Mouse (Mus musculus) MEL (cell line): ENCODE results near the gene Xrcc1. TPM values are rescaled to one million over a fixed set of nuclear protein-coding genes. Genes with fewer than 3 reads are reported as not detected.

ENCODE experiments used
- DNase-seq: peaks from one replicate; pipeline ENCODE4 v3.0.0; 2011; ENCODE audit warnings: low read depth, low spot score
- H3K27ac ChIP-seq: 2 replicates; pipeline ENCODE4 v1.5.1; 2012; ENCODE audit warnings: low read depth, mild to moderate bottlenecking, control low read depth, low read length, moderate library complexity; ENCODE audit not compliant: control insufficient read depth
- H3K27me3 ChIP-seq, 2 experiments: fragments of 150-350 bp in 1 of 2; sonication (generic) in 1 of 2; 2 replicates each; pipeline ENCODE4 v1.6.1; 2012; ENCODE audit warnings: low read length in 2 of 2, mild to moderate bottlenecking in 2 of 2, improper control_type of control experiment in 1 of 2, moderate library complexity in 1 of 2; ENCODE audit not compliant: insufficient read depth in 2 of 2, control insufficient read depth in 1 of 2
- H3K36me3 ChIP-seq, 2 experiments: 2 replicates each; pipeline ENCODE4 v1.6.1; 2012 to 2014; ENCODE audit warnings: low read length in 2 of 2, improper control_type of control experiment in 1 of 2, inconsistent platforms in 1 of 2, mild to moderate bottlenecking in 1 of 2; ENCODE audit not compliant: insufficient read depth in 2 of 2, control insufficient read depth in 1 of 2
- H3K4me1 ChIP-seq, 2 experiments: fragments of 150-350 bp in 1 of 2; sonication (generic) in 1 of 2; 2 replicates each; pipeline ENCODE4 v1.6.1; 2012; ENCODE audit warnings: low read length in 2 of 2, improper control_type of control experiment in 1 of 2, mild to moderate bottlenecking in 1 of 2; ENCODE audit not compliant: insufficient read depth in 2 of 2, control insufficient read depth in 1 of 2
- H3K4me3 ChIP-seq, 2 experiments: fragments of 150-350 bp in 1 of 2; sonication (generic) in 1 of 2; 2 replicates each; pipeline ENCODE4 v1.5.1; 2012; ENCODE audit warnings: low read depth in 2 of 2, low read length in 2 of 2, mild to moderate bottlenecking in 2 of 2, moderate library complexity in 2 of 2, control low read depth in 1 of 2, improper control_type of control experiment in 1 of 2; ENCODE audit not compliant: control insufficient read depth in 1 of 2, insufficient read depth in 1 of 2
- H3K79me2 ChIP-seq: 2 replicates; pipeline ENCODE4 v1.6.1; 2012; ENCODE audit warnings: mild to moderate bottlenecking, low read length, moderate library complexity; ENCODE audit not compliant: control insufficient read depth, poor library complexity, insufficient read depth
- H3K9ac ChIP-seq: 2 replicates; pipeline ENCODE4 v1.6.1; 2012; ENCODE audit warnings: low read depth, mild to moderate bottlenecking, control low read depth, low read length, moderate library complexity; ENCODE audit not compliant: control insufficient read depth, poor library complexity, severe bottlenecking
- H3K9me3 ChIP-seq: fragments of 150-350 bp; sonication (generic); replicated peaks from 2 replicates; pipeline ENCODE4 v1.6.1; 2012; ENCODE audit warnings: mild to moderate bottlenecking, low read length, improper control_type of control experiment, moderate library complexity; ENCODE audit not compliant: insufficient read depth
- BHLHE40 ChIP-seq: IDR thresholded peaks from 2 replicates; pipeline ENCODE4 v1.6.1; 2012; ENCODE audit warnings: low read depth, mild to moderate bottlenecking, inconsistent platforms, low read length, improper control_type of control experiment, borderline replicate concordance
- CHD1 ChIP-seq: IDR thresholded peaks from 2 replicates; pipeline ENCODE4 v1.6.1; 2012; ENCODE audit warnings: low read depth, mild to moderate bottlenecking, inconsistent platforms, low read length, improper control_type of control experiment
- CHD2 ChIP-seq: IDR thresholded peaks from 2 replicates; pipeline ENCODE4 v1.6.1; 2011; ENCODE audit warnings: low read length, improper control_type of control experiment
- CTCF ChIP-seq, 3 experiments: IDR thresholded peaks in 2 of 3; conservative IDR thresholded peaks in 1 of 3; 2 replicates each; pipeline ENCODE4 v1.5.1; 2011 to 2012; ENCODE audit warnings: low read length in 3 of 3, low read depth in 2 of 3, mild to moderate bottlenecking in 2 of 3, improper control_type of control experiment in 1 of 3, inconsistent platforms in 1 of 3, mixed read lengths in 1 of 3, moderate library complexity in 1 of 3; ENCODE audit not compliant: control insufficient read depth in 1 of 3, insufficient read depth in 1 of 3, poor library complexity in 1 of 3, severe bottlenecking in 1 of 3
- ELF1 ChIP-seq: IDR thresholded peaks from 2 replicates; pipeline ENCODE4 v1.6.1; 2014; ENCODE audit warnings: low read depth, mild to moderate bottlenecking, inconsistent platforms, low read length, improper control_type of control experiment, moderate library complexity
- ETS1 ChIP-seq: IDR thresholded peaks from 2 replicates; pipeline ENCODE4 v1.6.1; 2012; ENCODE audit warnings: low read depth, mild to moderate bottlenecking, inconsistent platforms, low read length, improper control_type of control experiment, moderate library complexity
- GATA1 ChIP-seq: IDR thresholded peaks from 2 replicates; pipeline ENCODE4 v1.6.1; 2011; ENCODE audit warnings: low read depth, low read length, improper control_type of control experiment
- HCFC1 ChIP-seq: IDR thresholded peaks from 2 replicates; pipeline ENCODE4 v1.6.1; 2012; ENCODE audit warnings: low read depth, mild to moderate bottlenecking, inconsistent platforms, low read length, improper control_type of control experiment, moderate library complexity
- JUND ChIP-seq: IDR thresholded peaks from 2 replicates; pipeline ENCODE4 v1.6.1; 2011; ENCODE audit warnings: low read depth, mild to moderate bottlenecking, improper control_type of control experiment, low read length
- KAT2A ChIP-seq: conservative IDR thresholded peaks from 2 replicates; pipeline ENCODE4 v1.6.1; 2012; ENCODE audit warnings: low read depth, low read length, improper control_type of control experiment, inconsistent platforms
- MAFK ChIP-seq: IDR thresholded peaks from 2 replicates; pipeline ENCODE4 v1.6.1; 2011; ENCODE audit warnings: low read depth, mild to moderate bottlenecking, low read length, improper control_type of control experiment, borderline replicate concordance
- MAZ ChIP-seq: IDR thresholded peaks from 2 replicates; pipeline ENCODE4 v1.6.1; 2012; ENCODE audit warnings: low read depth, mild to moderate bottlenecking, inconsistent platforms, low read length, improper control_type of control experiment
- MEF2A ChIP-seq: IDR thresholded peaks from 2 replicates; pipeline ENCODE4 v1.6.1; 2014; ENCODE audit warnings: low read depth, mild to moderate bottlenecking, inconsistent platforms, low read length, improper control_type of control experiment; ENCODE audit not compliant: poor library complexity, insufficient replicate concordance, severe bottlenecking; ENCODE audit errors: extremely low read depth
- MYC ChIP-seq: IDR thresholded peaks from 2 replicates; pipeline ENCODE4 v1.6.1; 2011; ENCODE audit warnings: low read depth, mild to moderate bottlenecking, low read length, improper control_type of control experiment, moderate library complexity
- NRF1 ChIP-seq: IDR thresholded peaks from 2 replicates; pipeline ENCODE4 v1.6.1; 2014; ENCODE audit warnings: low read depth, mild to moderate bottlenecking, inconsistent platforms, low read length, improper control_type of control experiment, moderate library complexity; ENCODE audit not compliant: poor library complexity, insufficient read depth, severe bottlenecking
- POLR2A ChIP-seq, 2 experiments: IDR thresholded peaks; 2 replicates each; pipeline ENCODE4 v1.6.1; 2011 to 2012; ENCODE audit warnings: low read length in 2 of 2, mild to moderate bottlenecking in 2 of 2, control low read depth in 1 of 2, improper control_type of control experiment in 1 of 2, low read depth in 1 of 2, moderate library complexity in 1 of 2; ENCODE audit not compliant: control insufficient read depth in 1 of 2, insufficient read depth in 1 of 2, poor library complexity in 1 of 2
- POLR2AphosphoS2 ChIP-seq: IDR thresholded peaks from 2 replicates; pipeline ENCODE4 v1.6.1; 2011; ENCODE audit warnings: low read length, improper control_type of control experiment
- POLR2AphosphoS5 ChIP-seq: IDR thresholded peaks from 2 replicates; pipeline ENCODE4 v1.6.1; 2012; ENCODE audit warnings: low read depth, borderline replicate concordance, mild to moderate bottlenecking, inconsistent platforms, low read length, moderate library complexity, mixed read lengths
- RAD21 ChIP-seq: IDR thresholded peaks from 2 replicates; pipeline ENCODE4 v1.6.1; 2011; ENCODE audit warnings: mild to moderate bottlenecking, low read depth, low read length, improper control_type of control experiment
- SIN3A ChIP-seq: IDR thresholded peaks from 2 replicates; pipeline ENCODE4 v1.6.1; 2012; ENCODE audit warnings: low read length, improper control_type of control experiment, inconsistent platforms
- SMC3 ChIP-seq: IDR thresholded peaks from 2 replicates; pipeline ENCODE4 v1.6.1; 2011; ENCODE audit warnings: low read depth, low read length, improper control_type of control experiment
- TAL1 ChIP-seq: IDR thresholded peaks from 2 replicates; pipeline ENCODE4 v1.6.1; 2012; ENCODE audit warnings: mild to moderate bottlenecking, inconsistent platforms, low read length, moderate library complexity, mixed read lengths
- TBP ChIP-seq: IDR thresholded peaks from 2 replicates; pipeline ENCODE4 v1.8.0; 2011; ENCODE audit warnings: low read depth, low read length, improper control_type of control experiment
- UBTF ChIP-seq: IDR thresholded peaks from 2 replicates; pipeline ENCODE4 v1.6.1; 2012; ENCODE audit warnings: low read depth, mild to moderate bottlenecking, inconsistent platforms, low read length, improper control_type of control experiment, moderate library complexity, borderline replicate concordance; ENCODE audit not compliant: insufficient read depth
- USF1 ChIP-seq: IDR thresholded peaks from 2 replicates; pipeline ENCODE4 v1.6.1; 2014; ENCODE audit warnings: low read depth, mild to moderate bottlenecking, inconsistent platforms, low read length, improper control_type of control experiment, moderate library complexity
- ZC3H11A ChIP-seq: IDR thresholded peaks from 2 replicates; pipeline ENCODE4 v1.6.1; 2012; ENCODE audit warnings: low read depth, mild to moderate bottlenecking, inconsistent platforms, low read length, improper control_type of control experiment
- ZKSCAN1 ChIP-seq: IDR thresholded peaks from 2 replicates; pipeline ENCODE4 v1.6.1; 2012; ENCODE audit warnings: low read depth, mild to moderate bottlenecking, inconsistent platforms, low read length, improper control_type of control experiment, moderate library complexity
- polyA plus RNA-seq, 2 experiments: library from polyadenylated mRNA; stranded (reverse) in 1 of 2; unstranded in 1 of 2; fragments of >175 nt in 1 of 2; fragments of >200 nt in 1 of 2; gene quantifications; 2 replicates each; pipeline versions ENCODE4 v1.2.1 to v1.2.4; 2012; ENCODE audit warnings: low replicate concordance in 2 of 2, low read depth in 1 of 2; ENCODE audit not compliant: insufficient read length in 2 of 2, insufficient read depth in 1 of 2, missing spikeins in 1 of 2
- total RNA-seq: library from RNA; depleted of rRNA; stranded (reverse); fragments of 300-350 nt; gene quantifications from 2 replicates; pipeline ENCODE4 v1.2.3, GENCODE M21; 2012

The Xrcc1 gene
- total and polyA plus RNA-seq, 3 experiments = 97.4 to 574 (median 101) TPM

DNA sequence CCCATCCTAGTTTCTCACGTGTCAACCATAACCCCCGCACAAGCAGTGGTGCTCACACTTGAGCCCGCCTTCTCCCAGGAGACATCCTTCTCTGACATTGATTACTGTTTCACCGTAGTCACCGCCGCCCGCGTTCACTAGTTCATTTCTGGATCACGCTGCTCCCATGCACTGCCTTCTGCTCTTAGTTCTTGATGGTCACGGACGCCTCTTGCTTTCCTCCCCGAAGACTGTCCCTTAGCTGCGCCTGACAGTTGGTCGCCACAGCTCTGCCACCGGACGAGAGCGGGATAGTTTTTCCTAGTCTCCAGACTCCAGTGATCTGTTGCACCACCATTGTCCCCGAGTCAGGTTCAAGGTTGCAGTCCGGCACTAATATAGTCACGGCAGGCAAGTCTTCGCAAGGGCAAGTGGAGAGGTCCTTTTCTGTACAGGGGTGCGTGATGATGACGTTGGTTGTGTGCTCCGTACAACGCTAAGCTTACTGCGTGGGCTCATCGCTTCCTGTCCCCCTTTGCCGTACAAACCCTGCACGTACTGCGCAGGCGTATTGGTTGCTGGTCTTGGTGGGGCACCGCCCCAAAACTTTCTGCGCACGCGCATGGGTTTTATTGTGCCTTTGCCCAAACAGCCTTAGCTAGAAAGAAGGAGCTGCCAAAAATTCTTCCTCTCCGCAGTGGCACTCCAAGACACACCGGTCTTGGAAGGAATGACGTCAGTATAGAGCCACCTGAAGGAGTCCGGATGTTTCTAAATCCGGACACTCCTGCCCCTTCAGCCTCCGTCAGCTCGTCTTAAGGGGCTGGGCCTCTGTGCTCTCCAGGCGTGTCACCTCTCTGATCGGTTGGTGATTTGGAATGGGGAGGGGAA is 15.8 kb upstream of the Xrcc1 start, which contains the start of gene Irgq (continued):
- TF ChIP-seq MYC (peak; percentile 77), USF1 (peak; percentile 34), MAZ (peak; percentile 55; the same call in 1 of the 2 replicates), ZKSCAN1 (no peak), CHD2 (no peak)

GRCm38 (mm10) chr7:24531211-24531971 is 14.7 kb upstream of the Xrcc1 start:
- DNase-seq = peak; percentile 72
- H3K9ac ChIP-seq = peak overlapping the region; percentile 73
- H3K79me2 ChIP-seq = peaks cover 4% of the 10 kb centered on the region; the same call in 1 of the 2 replicates
- no peak for TF ChIP-seq KAT2A
- no peak for TF ChIP-seq MEF2A
- TF ChIP-seq JUND = no peak
- TF ChIP-seq POLR2AphosphoS2 = no peak
- peak; percentile 42 for TF ChIP-seq HCFC1
- no peak for TF ChIP-seq TAL1
- TF ChIP-seq CHD1 = no peak
- TF ChIP-seq ZC3H11A = peak; percentile 43; the same call in 1 of the 2 replicates
- peak; percentile 60 to 87 (median 85) for TF ChIP-seq CTCF (IDR thresholded peaks at IDR 0.05 in 2 of 3, conservative IDR thresholded peaks at IDR 0.05 in 1 of 3; ENCODE audit: control insufficient read depth in 1 of 3, insufficient read depth in 1 of 3, low read depth in 2 of 3, low read length in 3 of 3, poor library complexity in 1 of 3, severe bottlenecking in 1 of 3)
- no peak for TF ChIP-seq POLR2AphosphoS5
- TF ChIP-seq UBTF = no peak
- 0 out of 2 replicates have a peak, but pooled peaks have one; percentile 15 for TF ChIP-seq NRF1
- TF ChIP-seq SMC3 = peak; percentile 65
- TF ChIP-seq RAD21 = peak; percentile 59
- TF ChIP-seq GATA1 = no peak
- no peak for TF ChIP-seq MAFK
- no peak for TF ChIP-seq POLR2A (IDR thresholded peaks at IDR 0.05; ENCODE audit: control insufficient read depth in 1 of 2, insufficient read depth in 1 of 2, low read depth in 1 of 2, low read length in 2 of 2, poor library complexity in 1 of 2)
- TF ChIP-seq ETS1 = no peak
- TF ChIP-seq SIN3A = no peak; the same call in 1 of the 2 replicates
- no peak for TF ChIP-seq BHLHE40
- TF ChIP-seq ELF1 = no peak
- no peak for TF ChIP-seq TBP
- peak overlapping the region; percentile 78 to 86 for H3K4me3 ChIP-seq
- H3K36me3 ChIP-seq = peaks cover 0 to 14% of the 10 kb centered on the region in 2 experiments; a peak in 2 of 4 replicates
- peak overlapping the region; percentile 71 for H3K27ac ChIP-seq
- peaks cover 0 to 2% of the 10 kb centered on the region in 2 experiments; a peak in 1 of 4 replicates for H3K27me3 ChIP-seq
- no peaks in the 10 kb centered on the region for H3K9me3 ChIP-seq
- peaks cover 2 to 26% of the 10 kb centered on the region in 2 experiments for H3K4me1 ChIP-seq
